Mouse (Mus musculus) urinary bladder, postnatal 0 days (tissue): ENCODE measurements around the gene Osbp2. TPM values are rescaled to one million over a fixed set of nuclear protein-coding genes. Genes with fewer than 3 reads are reported as not detected.

Source experiments
- polyA plus RNA-seq: library from polyadenylated mRNA; unstranded; fragments of >200 nt; fragmentation: Nextera tagmentation; extraction: Ambion mirVana; gene quantifications from 2 replicates; pipeline ENCODE4 v1.2.1, GENCODE M21; 2015

Osbp2 gene
- 0.46 and 0.47 TPM in 2 replicates for polyA plus RNA-seq

DNA sequence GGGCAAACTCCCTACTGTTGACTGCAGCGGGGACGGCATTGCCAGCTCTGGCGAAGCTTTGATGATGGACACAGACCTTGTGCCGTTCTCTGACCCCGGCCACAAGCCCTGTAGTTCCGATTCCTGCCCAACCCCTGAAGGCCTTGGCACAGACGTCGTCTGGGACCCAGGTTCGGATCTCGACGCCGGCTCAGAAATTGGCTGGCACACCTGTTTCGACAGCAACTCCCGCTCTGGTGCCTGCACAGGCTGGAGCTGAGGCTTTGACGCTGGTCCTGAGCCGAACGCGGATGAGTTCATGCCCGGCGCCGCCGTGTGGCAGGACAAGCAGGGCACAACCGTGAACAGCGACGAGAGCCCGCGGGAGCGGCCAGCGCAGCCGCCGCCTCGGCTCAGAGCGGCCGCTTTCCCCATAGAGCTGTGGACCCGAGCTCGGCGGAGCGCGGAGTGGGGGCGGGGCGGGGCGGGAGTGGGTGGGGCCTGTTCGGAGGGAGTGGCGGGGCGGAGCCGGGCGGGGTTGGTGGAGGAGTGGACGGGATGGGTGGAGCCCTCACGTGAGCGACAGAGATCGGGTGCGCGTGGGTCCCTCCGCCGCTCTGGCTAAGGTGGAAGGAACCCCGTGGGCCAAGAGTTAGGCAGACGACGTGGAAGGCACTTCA is at the start of gene Osbp2:
TSS of gene Osbp2 (minus strand) at position 450 of the 659 bp plus-strand sequence.

DNA sequence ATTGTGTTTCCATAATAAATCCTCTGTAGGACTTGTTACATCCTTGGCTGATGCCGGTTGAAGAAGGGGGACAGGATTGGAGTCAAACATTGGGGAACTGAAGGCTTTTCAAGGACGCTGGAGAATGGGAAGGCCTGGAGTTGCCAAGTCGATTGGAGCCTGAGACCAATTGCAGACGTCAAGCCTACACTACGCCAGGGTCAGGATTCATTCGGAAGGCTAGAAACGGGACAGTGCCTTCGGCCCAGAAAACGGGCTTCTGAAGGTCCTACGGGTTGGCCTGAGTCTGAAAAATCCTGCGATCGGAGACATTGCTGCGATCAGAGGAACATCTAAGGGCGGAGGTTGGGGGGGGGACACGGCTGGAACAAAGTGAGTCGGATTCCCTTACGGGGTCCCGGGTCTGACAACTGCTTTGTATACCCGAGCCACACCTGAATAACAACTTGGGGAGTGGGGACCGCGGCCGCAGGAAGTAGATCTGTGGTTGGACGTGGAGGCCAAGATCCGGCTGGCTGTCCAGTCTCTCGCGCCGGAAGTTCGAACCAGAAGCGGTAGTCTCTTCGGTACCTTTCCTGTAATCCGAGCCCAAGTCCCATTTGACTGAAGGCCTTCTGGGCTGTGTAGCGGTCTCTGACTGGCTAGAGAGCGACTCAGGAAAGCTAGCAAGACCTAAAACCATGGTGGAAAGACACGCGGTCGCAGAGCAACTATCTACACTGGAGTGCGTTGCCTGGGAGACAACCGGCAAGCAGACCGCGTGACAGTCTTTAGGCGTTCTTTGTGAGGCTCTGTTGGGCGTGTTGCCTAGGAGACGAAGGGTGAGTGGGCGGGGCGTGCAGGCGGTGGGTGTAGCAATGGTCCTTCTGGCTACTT is 30.9 kb upstream of the Osbp2 start, which contains the start of the genes 4921536K21Rik and Dusp18:
TSS of gene 4921536K21Rik (minus strand) at position 693 of the 876 bp plus-strand sequence.
TSS of gene Dusp18 (plus strand) at position 835 of the 876 bp plus-strand sequence.

Other genes with a start within 250 kb of the Osbp2 start
- gene Morc2a, start 214.7 kb downstream of the Osbp2 start, polyA plus RNA-seq: 9.0 and 10.8 TPM in 2 replicates
- 0.13 and 0.33 TPM in 2 replicates for gene 4921536K21Rik, start 31.2 kb upstream of the Osbp2 start, polyA plus RNA-seq
- gene Dusp18, start 31.3 kb upstream of the Osbp2 start, polyA plus RNA-seq: 4.6 and 4.7 TPM in 2 replicates
- 11.1 and 12.5 TPM in 2 replicates for gene Slc35e4, start 50.8 kb upstream of the Osbp2 start, polyA plus RNA-seq
- gene Tcn2, start 68.3 kb upstream of the Osbp2 start, polyA plus RNA-seq: 41.8 and 57.9 TPM in 2 replicates
- 41.3 and 45.1 TPM in 2 replicates for gene Pes1, start 100.1 kb upstream of the Osbp2 start, polyA plus RNA-seq
- not detected in 2 replicates for gene 4930556J24Rik, start 112.9 kb upstream of the Osbp2 start, polyA plus RNA-seq
- 2.4 TPM in 2 replicates for gene Gal3st1, start 119.7 kb upstream of the Osbp2 start, polyA plus RNA-seq
- gene Sec14l4, start 167.6 kb upstream of the Osbp2 start, polyA plus RNA-seq: not detected in 2 replicates
- gene Sec14l3, start 200.9 kb upstream of the Osbp2 start, polyA plus RNA-seq: not detected in 2 replicates
- gene Mtfp1, start 231.5 kb upstream of the Osbp2 start, polyA plus RNA-seq: 2.1 and 3.4 TPM in 2 replicates